Mouse (Mus musculus) testis, adult 2 months (tissue): ENCODE results near the gene Clcf1.

Experiments used
- CTCF ChIP-seq: fragments of 200-500 bp; IDR thresholded peaks from 2 replicates; pipeline ENCODE4 v1.5.1; 2012; ENCODE audit warnings: low read depth, mild to moderate bottlenecking, inconsistent platforms, low read length, moderate library complexity; ENCODE audit not compliant: control insufficient read depth, insufficient read depth, insufficient replicate concordance
- POLR2A ChIP-seq: fragments of 200-500 bp; IDR thresholded peaks from 2 replicates; pipeline ENCODE4 v1.6.1; 2012; ENCODE audit warnings: low read depth, mild to moderate bottlenecking, inconsistent platforms, low read length, moderate library complexity; ENCODE audit not compliant: control insufficient read depth

DNA sequence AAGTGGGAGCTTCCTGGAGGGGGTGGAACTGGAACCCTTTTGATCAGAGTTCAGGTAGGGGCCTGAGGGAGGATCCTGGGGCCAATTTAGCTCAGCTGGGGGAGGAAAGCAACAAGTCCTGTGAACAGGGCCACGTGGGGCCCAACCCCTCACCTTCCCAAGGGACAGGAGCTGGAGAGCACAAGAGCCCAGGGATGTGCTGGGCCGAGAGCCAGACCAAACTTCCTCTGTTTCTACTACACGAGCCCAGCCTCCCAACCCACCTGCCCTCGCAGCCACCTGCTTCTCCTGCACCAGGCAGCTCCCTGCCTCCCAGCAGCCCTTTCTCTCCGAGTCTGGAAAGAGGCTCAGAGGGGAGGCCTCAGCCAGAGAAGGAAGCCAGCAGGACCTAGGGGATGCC, 17.5 kb upstream of the Clcf1 start:
- TF ChIP-seq CTCF (no peak), POLR2A (no peak)
